Comparison of ENCODE assay signal across 8 mouse cellular contexts in genomic region chr11:67965242-67965883, GRCm38 (mm10). TPM values are rescaled to one million over a fixed set of nuclear protein-coding genes. Genes with fewer than 3 reads are reported as not detected.
A peak's percentile ranks its signal among the peaks of the same experiment; 100 is the strongest.
DNase-seq lines count a peak whose midpoint lies in the region; ATAC-seq and TF ChIP-seq lines count a peak whose summit lies in the region.

Cfap52 (minus strand) TSS chr11:67965651.

- H3K4me2 ChIP-seq in hindbrain, postnatal 0 days (ENCODE audit: low read depth, low read length): peak within 1 kb of the TSS; percentile 96

- H3K4me3 ChIP-seq in gastrocnemius, adult 2 months: peak within 1 kb of the TSS; percentile 90
- H3K4me3 ChIP-seq in hindbrain, postnatal 0 days (ENCODE audit: low read length): peak within 1 kb of the TSS; percentile 86

- intact Hi-C loops in gastrocnemius, adult 2 months (cut with DNase I): loop anchor here (10.0 kb wide), 1 partner anchor 141 kb away; no protein-coding TSS in a partner anchor

- TF ChIP-seq CTCF in gastrocnemius, adult 2 months (IDR thresholded peaks at IDR 0.05): no peak
- TF ChIP-seq CTCF in hindbrain, postnatal 0 days (IDR thresholded peaks at IDR 0.05; ENCODE audit: low read depth): no peak

- no peaks in the 10 kb centered on the region for H3K27me3 ChIP-seq in hindbrain, postnatal 0 days (ENCODE audit: insufficient read depth, low read length)

- 8% methylated on average over 15 of the region's 15 CpGs for WGBS in hindbrain, postnatal 0 days

- H3K4me1 ChIP-seq in hindbrain, postnatal 0 days (ENCODE audit: insufficient read depth, low read length): 0 out of 2 replicates have a peak, but pooled peaks cover 10% of the 10 kb centered on the region

- DNase-seq in gastrocnemius, adult 2 months: peak; percentile 82
- peak; percentile 93 for DNase-seq in hindbrain, postnatal 0 days (ENCODE audit: low spot score)
- peak; percentile 87 to 89 for DNase-seq in left cerebral cortex, adult 18-20 months (ENCODE audit: low spot score in 2 of 2)
- peak; percentile 86 for DNase-seq in lung, postnatal 4 days
- peak; percentile 88 for DNase-seq in retina, postnatal 1 day
- peak; percentile 92 for DNase-seq in thymus, postnatal 4 days

- H3K9me3 ChIP-seq in hindbrain, postnatal 0 days (ENCODE audit: low read length): no peaks in the 10 kb centered on the region

- peak within 1 kb of the TSS; percentile 82 for H3K9ac ChIP-seq in hindbrain, postnatal 0 days (replicated peaks; ENCODE audit: low read length)

- H3K27ac ChIP-seq in gastrocnemius, adult 2 months: peak within 1 kb of the TSS; percentile 88
- 0 out of 2 replicates have a peak within 1 kb of the TSS, but pooled peaks have one; percentile 28 for H3K27ac ChIP-seq in hindbrain, postnatal 0 days

- H3K36me3 ChIP-seq in hindbrain, postnatal 0 days (ENCODE audit: insufficient read depth, low read length): no peaks in the 10 kb centered on the region

- ATAC-seq in activated CD4-positive, CD25-positive, alpha-beta regulatory T cell, adult 4 months: peak; percentile 42
- ATAC-seq in common myeloid progenitor, adult 5-6 weeks (replicated peaks; ENCODE audit: low read depth, poor library complexity, severe bottlenecking): peak; percentile 72
- peak; percentile 76 for ATAC-seq in hindbrain, postnatal 0 days

RNA-seq across cellular contexts. Expression of gene Cfap52, which starts in this region (rescaled TPM):
- not detected for polyA plus RNA-seq in activated CD4-positive, CD25-positive, alpha-beta regulatory T cell, adult 4 months (2017; shearing (Covaris generic))
- not detected in 2 replicates for total RNA-seq in common myeloid progenitor, adult 5-6 weeks (2017)
- total RNA-seq in gastrocnemius, adult 2 months (2021): 1 to 10 TPM; 4.3 to 4.9 TPM
- total RNA-seq in hindbrain, postnatal 0 days (2014; rRNA removed): 1.6 and 3.3 TPM in 2 replicates
- polyA plus RNA-seq in hindbrain, postnatal 0 days (2015; fragmentation: Nextera tagmentation; extraction: Ambion mirVana): 4.6 and 5.5 TPM in 2 replicates
- total RNA-seq in left cerebral cortex, adult 18-20 months (2021): 1 to 10 TPM; 1.9 to 4.7 TPM

Comparison
In these comparisons a context has a peak if more than half of its experiments do, and no peak if none do; other contexts are left out.
1. Peak in every context shown above with its lines: DNase-seq, ATAC-seq, H3K4me3 ChIP-seq and H3K27ac ChIP-seq.
2. Peak in ATAC-seq in activated CD4-positive, CD25-positive, alpha-beta regulatory T cell, adult 4 months; RNA of the gene not detected or under 1 TPM.
3. Peak in ATAC-seq in common myeloid progenitor, adult 5-6 weeks; RNA of the gene not detected or under 1 TPM.